Mouse (Mus musculus): Measurements from ENCODE around the gene A930018P22Rik.

- TF ChIP-seq CTCF (IDR thresholded peaks at IDR 0.05; ENCODE audit: extremely low read depth, insufficient read depth, insufficient read length, insufficient replicate concordance), result no peak
- TF ChIP-seq POLR2A (IDR thresholded peaks at IDR 0.05; ENCODE audit: low read depth, low read length), result no peak
Observed at GRCm38 (mm10) chr2:104145983-104146382, 23.4 kb downstream of the A930018P22Rik start.
